Mouse (Mus musculus) limb, embryonic 14.5 days (tissue): Measurements from ENCODE around the gene Stra8. TPM values are rescaled to one million over a fixed set of nuclear protein-coding genes. Genes with fewer than 3 reads are reported as not detected.

Source experiments
- ATAC-seq: fragments of 200-750 bp; cut with Nextera tagmentation; 2 replicates; pipeline ENCODE4 v1.8.0; 2017; ENCODE audit warnings: low read depth, moderate number of reproducible peaks, moderate TSS enrichment; ENCODE audit not compliant: low FRiP score
- DNase-seq: peaks from one replicate; pipeline ENCODE4 v3.0.0-alpha.2; 2015; ENCODE audit warnings: low spot score
- H3K27ac ChIP-seq: fragments of 300-500 bp; sonication (generic); replicated peaks from 2 replicates; pipeline ENCODE4 v1.5.1; 2014; ENCODE audit warnings: low read depth, mild to moderate bottlenecking, low read length, moderate library complexity, mixed read lengths
- H3K27me3 ChIP-seq: fragments of 300-500 bp; sonication (generic); 2 replicates; pipeline ENCODE4 v1.6.1; 2014; ENCODE audit warnings: low read length, mixed read lengths; ENCODE audit not compliant: control insufficient read depth, insufficient read depth
- H3K36me3 ChIP-seq: fragments of 300-500 bp; sonication (generic); 2 replicates; pipeline ENCODE4 v1.6.1; 2014; ENCODE audit warnings: mild to moderate bottlenecking, low read length, moderate library complexity, mixed read lengths; ENCODE audit not compliant: control insufficient read depth, insufficient read depth
- H3K4me1 ChIP-seq: fragments of 300-500 bp; sonication (generic); 2 replicates; pipeline ENCODE4 v1.6.1; 2014; ENCODE audit warnings: antibody characterized with exemption, low read length, mixed read lengths; ENCODE audit not compliant: control insufficient read depth, insufficient read depth
- H3K4me2 ChIP-seq: fragments of 300-500 bp; sonication (generic); replicated peaks from 2 replicates; pipeline ENCODE4 v1.6.1; 2014; ENCODE audit warnings: low read depth, mild to moderate bottlenecking, low read length, moderate library complexity; ENCODE audit not compliant: severe bottlenecking
- H3K4me3 ChIP-seq: fragments of 300-500 bp; sonication (generic); replicated peaks from 2 replicates; pipeline ENCODE4 v1.5.1; 2014; ENCODE audit warnings: low read length
- H3K9ac ChIP-seq: fragments of 300-500 bp; sonication (generic); 2 replicates; pipeline ENCODE4 v1.6.1; 2014; ENCODE audit warnings: mild to moderate bottlenecking, low read depth, low read length, moderate library complexity; ENCODE audit not compliant: severe bottlenecking
- H3K9me3 ChIP-seq: fragments of 300-500 bp; sonication (generic); 2 replicates; pipeline ENCODE4 v1.6.1; 2016; ENCODE audit warnings: low read length; ENCODE audit not compliant: control insufficient read depth
- POLR2A ChIP-seq: fragments of 200-500 bp; IDR thresholded peaks from 2 replicates; pipeline ENCODE4 v1.8.0; 2012; ENCODE audit warnings: inconsistent platforms, mild to moderate bottlenecking, moderate library complexity, borderline replicate concordance; ENCODE audit not compliant: insufficient read depth, insufficient read length; ENCODE audit errors: extremely low read depth
- WGBS: fragments of 180-500 bp; shearing (Covaris S2); extraction: QIAGEN DNeasy Blood & Tissue Kit; methylation state at CpG from one replicate; pipeline ENCODE4 v1.1.7; 2014; 5-methylcytosine and 5-hydroxymethylcytosine counted together
- polyA plus RNA-seq, 2 experiments: library from polyadenylated mRNA; depleted of rRNA in 1 of 2; stranded (reverse) in 1 of 2; unstranded in 1 of 2; fragments of >200 nt; fragmentation: Nextera tagmentation in 1 of 2; extraction: Ambion mirVana in 1 of 2; gene quantifications; 2 replicates each; pipeline versions ENCODE4 v1.2.1 to v1.2.3; 2012 to 2014

The Stra8 gene
- polyA plus RNA-seq, 2 experiments, result 0.05 TPM; not detected in 1

DNA sequence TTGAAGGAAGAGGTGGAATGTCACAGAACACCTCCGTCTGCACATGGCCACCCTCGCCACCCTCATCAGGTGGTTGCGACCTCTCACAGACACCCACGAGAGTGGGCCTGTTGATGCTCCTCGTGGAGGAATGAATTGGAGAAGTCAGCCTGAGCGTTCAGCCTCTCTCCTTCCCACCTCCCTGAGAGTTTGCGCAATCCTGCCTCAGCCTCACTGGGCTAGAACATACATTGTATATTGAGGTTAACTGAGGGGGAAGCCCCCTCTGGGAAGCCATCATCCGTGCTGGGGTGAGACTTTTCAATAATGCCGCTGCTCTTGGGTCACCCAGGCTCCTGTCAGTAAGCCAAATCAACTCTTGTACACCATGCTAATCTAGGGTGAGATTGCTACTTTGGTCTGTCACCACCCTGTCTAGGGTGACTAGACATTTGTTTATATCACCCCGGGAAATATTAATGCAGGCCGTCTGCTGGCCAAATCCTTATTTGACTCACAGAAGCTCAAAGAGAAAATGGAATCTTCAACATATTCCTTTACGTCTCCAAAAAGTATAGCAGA is 67.2 kb downstream of the Stra8 start:
- Histone ChIP-seq H3K27ac (no peak overlapping the region), H3K4me2 (no peak overlapping the region), H3K9ac (no peak overlapping the region), H3K27me3 (no peaks in the 10 kb centered on the region), H3K4me3 (no peak overlapping the region), H3K36me3 (no peaks in the 10 kb centered on the region), H3K4me1 (peaks cover 14% of the 10 kb centered on the region), H3K9me3 (no peaks in the 10 kb centered on the region)
- no peak for ATAC-seq
- no peak for TF ChIP-seq POLR2A
- 84% methylated on average over 12 of the region's 12 CpGs for WGBS
- no peak for DNase-seq

DNA sequence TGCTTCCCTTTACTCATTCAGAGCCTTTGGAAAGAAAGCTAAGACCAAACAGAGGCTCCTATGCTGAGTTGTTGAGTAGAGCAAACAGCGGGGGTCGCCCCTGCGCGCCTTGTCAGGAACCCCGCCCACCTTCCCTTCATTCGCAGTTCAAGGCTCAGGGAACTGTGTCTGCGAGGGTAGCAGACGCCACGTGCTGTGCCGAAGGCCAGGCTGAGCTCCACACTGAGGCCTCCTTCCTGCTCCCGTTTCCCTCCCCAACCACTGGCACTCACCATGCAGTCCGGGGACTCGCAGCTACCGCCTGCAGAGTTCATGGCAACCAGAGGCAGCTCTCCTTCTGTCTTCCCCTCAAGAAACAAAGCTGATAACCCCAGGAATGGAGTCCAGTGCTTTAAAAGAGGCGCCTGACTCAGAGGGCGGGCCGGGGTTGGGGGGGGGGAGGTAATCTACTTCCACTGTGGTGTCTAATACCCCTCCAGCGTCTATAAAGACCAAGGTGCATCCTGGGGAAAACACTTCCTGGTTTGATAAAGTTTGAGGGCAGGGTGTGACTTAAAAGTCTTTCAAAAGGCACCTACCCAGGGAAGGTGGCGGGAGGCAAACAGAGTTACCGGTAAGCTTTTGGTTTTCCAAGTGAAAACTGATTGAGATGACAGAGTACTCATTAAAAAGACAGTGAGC is 68.3 kb downstream of the Stra8 start, which contains the start of gene Slc23a4:
Gene Slc23a4, minus strand, starts transcription at position 324 of the 681 bp plus-strand sequence.
- Histone ChIP-seq H3K4me1 (peaks cover 14% of the 10 kb centered on the region), H3K4me3 (no peak within 1 kb of the TSS), H3K9me3 (no peaks in the 10 kb centered on the region), H3K27me3 (no peaks in the 10 kb centered on the region), H3K4me2 (peak within 1 kb of the TSS; percentile 18), H3K27ac (no peak within 1 kb of the TSS), H3K36me3 (no peaks in the 10 kb centered on the region), H3K9ac (no peak within 1 kb of the TSS)
- TF ChIP-seq POLR2A, result no peak
- ATAC-seq (no peak), DNase-seq (no peak)
- WGBS, result 18% methylated on average over 19 of the region's 20 CpGs

Other genes with a start within 250 kb of the Stra8 start
- gene Agbl3, start 139.7 kb upstream of the Stra8 start, polyA plus RNA-seq (2012; rRNA removed), result 10.7 and 11.3 TPM in 2 replicates
- gene Agbl3, start 139.7 kb upstream of the Stra8 start, polyA plus RNA-seq (2014; fragmentation: Nextera tagmentation; extraction: Ambion mirVana), result 8.2 and 10.0 TPM in 2 replicates
- gene Tmem140, start 57.0 kb upstream of the Stra8 start, polyA plus RNA-seq (2012; rRNA removed), result 1.2 and 1.8 TPM in 2 replicates
- 1.2 and 2.5 TPM in 2 replicates for gene Tmem140, start 57.0 kb upstream of the Stra8 start, polyA plus RNA-seq (2014; fragmentation: Nextera tagmentation; extraction: Ambion mirVana)
- gene Cyren, start 42.1 kb upstream of the Stra8 start, polyA plus RNA-seq (2012; rRNA removed), result 22.6 and 24.2 TPM in 2 replicates
- gene Cyren, start 42.1 kb upstream of the Stra8 start, polyA plus RNA-seq (2014; fragmentation: Nextera tagmentation; extraction: Ambion mirVana), result 11.3 and 12.4 TPM in 2 replicates
- 22.2 TPM in 2 replicates for gene Wdr91, start 9.3 kb upstream of the Stra8 start, polyA plus RNA-seq (2012; rRNA removed)
- gene Wdr91, start 9.3 kb upstream of the Stra8 start, polyA plus RNA-seq (2014; fragmentation: Nextera tagmentation; extraction: Ambion mirVana), result 9.6 and 11.3 TPM in 2 replicates
- 1.9 and 2.1 TPM in 2 replicates for gene Slc23a4, start 68.2 kb downstream of the Stra8 start, polyA plus RNA-seq (2012; rRNA removed)
- 0.44 and 0.73 TPM in 2 replicates for gene Slc23a4, start 68.2 kb downstream of the Stra8 start, polyA plus RNA-seq (2014; fragmentation: Nextera tagmentation; extraction: Ambion mirVana)
- 22.6 and 25.1 TPM in 2 replicates for gene Cnot4, start 213.6 kb downstream of the Stra8 start, polyA plus RNA-seq (2012; rRNA removed)
- 29.0 and 34.2 TPM in 2 replicates for gene Cnot4, start 213.6 kb downstream of the Stra8 start, polyA plus RNA-seq (2014; fragmentation: Nextera tagmentation; extraction: Ambion mirVana)